Mouse (Mus musculus) liver, postnatal 0 days (tissue): Measurements from ENCODE around the gene Rps6ka5. TPM values are rescaled to one million over a fixed set of nuclear protein-coding genes. Genes with fewer than 3 reads are reported as not detected.

ENCODE experiments used
- ATAC-seq: fragments of 200-750 bp; cut with Nextera tagmentation; 2 replicates; pipeline ENCODE4 v1.8.0; 2017; ENCODE audit warnings: mild to moderate bottlenecking, moderate library complexity
- DNase-seq: peaks from one replicate; pipeline ENCODE4 v3.0.0-alpha.2; 2016
- H3K27ac ChIP-seq: fragments of 300-500 bp; sonication (generic); 2 replicates; pipeline ENCODE4 v1.5.1; 2014; ENCODE audit warnings: antibody characterized with exemption, moderate library complexity, mild to moderate bottlenecking, low read depth
- H3K27me3 ChIP-seq: fragments of 300-500 bp; sonication (generic); 2 replicates; pipeline ENCODE4 v1.6.1; 2014; ENCODE audit warnings: low read length, control low read depth, mixed read lengths; ENCODE audit not compliant: insufficient read depth
- H3K36me3 ChIP-seq: fragments of 300-500 bp; sonication (generic); replicated peaks from 2 replicates; pipeline ENCODE4 v1.6.1; 2014; ENCODE audit warnings: mild to moderate bottlenecking, control low read depth, low read length, moderate library complexity, mixed read lengths; ENCODE audit not compliant: insufficient read depth
- H3K4me1 ChIP-seq: fragments of 300-500 bp; sonication (generic); 2 replicates; pipeline ENCODE4 v1.6.1; 2014; ENCODE audit warnings: antibody characterized with exemption, mild to moderate bottlenecking, control low read depth; ENCODE audit not compliant: insufficient read depth
- H3K4me2 ChIP-seq: fragments of 300-500 bp; sonication (generic); 2 replicates; pipeline ENCODE4 v1.6.1; 2014; ENCODE audit warnings: low read depth, mild to moderate bottlenecking, low read length, moderate library complexity, mixed read lengths
- H3K4me3 ChIP-seq: fragments of 300-500 bp; sonication (generic); 2 replicates; pipeline ENCODE4 v1.5.1; 2014; ENCODE audit warnings: low read depth, low read length
- H3K9ac ChIP-seq: fragments of 300-500 bp; sonication (generic); replicated peaks from 2 replicates; pipeline ENCODE4 v1.6.1; 2014; ENCODE audit warnings: mild to moderate bottlenecking, moderate library complexity
- H3K9me3 ChIP-seq: fragments of 300-500 bp; sonication (generic); 2 replicates; pipeline ENCODE4 v1.6.1; 2016; ENCODE audit warnings: mild to moderate bottlenecking, control low read depth, low read length, mixed read lengths
- CTCF ChIP-seq: sonication (generic); IDR thresholded peaks from 2 replicates; pipeline ENCODE4 v1.5.1; 2016; ENCODE audit warnings: antibody characterized with exemption, low read depth
- EP300 ChIP-seq: IDR thresholded peaks from 2 replicates; pipeline ENCODE4 v1.6.1; 2016; ENCODE audit warnings: antibody characterized with exemption, low read depth, mild to moderate bottlenecking
- WGBS: fragments of 180-500 bp; shearing (Covaris S2); extraction: QIAGEN DNeasy Blood & Tissue Kit; methylation state at CpG from one replicate; pipeline ENCODE4 v1.1.7; 2014; ENCODE audit not compliant: insufficient replicate concordance; 5-methylcytosine and 5-hydroxymethylcytosine counted together
- polyA plus RNA-seq: library from polyadenylated mRNA; unstranded; fragments of >200 nt; fragmentation: Nextera tagmentation; extraction: Ambion mirVana; gene quantifications from 2 replicates; pipeline ENCODE4 v1.2.1, GENCODE M21; 2015

Gene Rps6ka5
- polyA plus RNA-seq, 1 experiment from 2014 or later, result 1.6 TPM

DNA sequence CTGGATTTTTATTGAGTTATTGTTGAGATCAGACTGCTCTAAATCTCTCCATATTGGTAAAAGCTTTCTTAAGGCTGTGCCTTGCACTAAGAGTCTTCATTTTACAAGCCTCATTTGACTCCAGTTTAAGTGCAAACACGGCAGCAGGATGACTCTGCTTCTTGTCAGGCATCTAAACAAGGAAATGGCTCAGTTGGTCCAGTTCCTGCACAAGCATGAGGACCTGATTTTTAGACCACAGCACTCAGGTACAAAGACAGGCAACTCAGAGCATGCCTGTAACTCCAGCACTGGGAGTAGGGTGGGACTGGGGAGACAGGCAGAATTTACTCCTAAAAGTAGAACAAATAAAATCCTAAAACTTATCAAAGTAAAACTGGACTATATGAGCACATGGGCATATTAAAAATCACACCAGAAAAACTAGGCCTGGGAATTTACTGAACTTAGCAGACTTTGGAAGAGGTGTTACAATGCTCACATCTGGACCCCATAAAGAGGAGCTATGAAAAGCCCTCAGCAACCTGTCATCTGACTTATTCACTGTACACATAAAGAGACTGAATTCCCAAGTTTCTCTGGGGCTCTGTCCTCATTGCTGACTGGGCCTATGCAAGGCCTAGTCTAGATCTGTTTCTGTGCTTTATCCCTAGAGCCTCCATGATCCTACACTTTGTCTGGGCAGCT, 99.6 kb downstream of the Rps6ka5 start:
- 15% methylated on average over 1 of the region's 1 CpGs for WGBS
- Histone ChIP-seq H3K27me3 (no peaks in the 10 kb centered on the region), H3K9me3 (no peaks in the 10 kb centered on the region), H3K9ac (no peak overlapping the region), H3K4me3 (no peak overlapping the region), H3K27ac (peak overlapping the region; percentile 62), H3K36me3 (no peaks in the 10 kb centered on the region), H3K4me2 (peak overlapping the region; percentile 41; the same call in 1 of the 2 replicates), H3K4me1 (0 out of 2 replicates have a peak, but pooled peaks cover 5% of the 10 kb centered on the region)
- ATAC-seq, result no peak
- no peak for DNase-seq
- TF ChIP-seq CTCF (no peak), EP300 (no peak)

DNA sequence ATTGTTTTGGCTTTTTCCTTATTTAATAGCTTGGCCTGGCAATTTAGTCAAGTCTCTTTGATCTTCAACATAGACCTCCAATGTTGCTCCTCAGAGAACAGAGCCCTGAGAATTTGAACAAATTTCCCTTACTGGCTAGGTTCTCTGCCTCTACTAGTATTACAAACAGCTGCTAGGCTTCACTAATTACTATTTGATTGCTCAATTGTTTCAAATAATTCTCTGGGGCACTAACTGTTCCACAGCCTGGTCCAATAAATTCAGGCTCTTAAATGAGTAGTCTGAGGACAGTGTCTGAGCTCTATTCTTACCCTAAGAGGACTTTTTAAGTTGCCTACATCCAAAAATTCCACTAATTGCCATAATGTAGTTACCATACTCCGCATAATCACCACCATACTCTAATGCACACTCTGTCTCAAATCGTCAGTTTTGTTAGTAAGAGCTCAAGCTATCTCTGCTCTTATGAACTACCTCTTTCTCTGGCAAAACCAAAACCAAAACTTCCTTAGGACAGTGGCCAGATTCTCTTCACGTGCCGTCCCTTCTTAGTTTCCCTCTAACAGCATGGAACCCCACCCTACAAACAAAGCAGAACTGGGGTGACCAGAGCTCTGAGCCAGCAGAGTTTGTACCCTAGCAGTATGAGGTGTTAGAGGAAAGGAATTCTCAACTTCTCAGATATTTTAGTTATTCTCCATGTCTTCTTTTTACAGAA, 100.4 kb downstream of the Rps6ka5 start:
- no peaks in the 10 kb centered on the region for H3K27me3 ChIP-seq
- ATAC-seq (no peak), DNase-seq (no peak)
- WGBS, result 44% methylated on average over 4 of the region's 4 CpGs
- H3K4me3 ChIP-seq, result no peak overlapping the region
- H3K36me3 ChIP-seq, result no peaks in the 10 kb centered on the region
- no peak for TF ChIP-seq CTCF
- 0 out of 2 replicates have a peak, but pooled peaks cover 5% of the 10 kb centered on the region for H3K4me1 ChIP-seq
- H3K4me2 ChIP-seq, result peak overlapping the region; percentile 41
- no peaks in the 10 kb centered on the region for H3K9me3 ChIP-seq
- H3K9ac ChIP-seq, result no peak overlapping the region
- peak overlapping the region; percentile 62 for H3K27ac ChIP-seq

DNA sequence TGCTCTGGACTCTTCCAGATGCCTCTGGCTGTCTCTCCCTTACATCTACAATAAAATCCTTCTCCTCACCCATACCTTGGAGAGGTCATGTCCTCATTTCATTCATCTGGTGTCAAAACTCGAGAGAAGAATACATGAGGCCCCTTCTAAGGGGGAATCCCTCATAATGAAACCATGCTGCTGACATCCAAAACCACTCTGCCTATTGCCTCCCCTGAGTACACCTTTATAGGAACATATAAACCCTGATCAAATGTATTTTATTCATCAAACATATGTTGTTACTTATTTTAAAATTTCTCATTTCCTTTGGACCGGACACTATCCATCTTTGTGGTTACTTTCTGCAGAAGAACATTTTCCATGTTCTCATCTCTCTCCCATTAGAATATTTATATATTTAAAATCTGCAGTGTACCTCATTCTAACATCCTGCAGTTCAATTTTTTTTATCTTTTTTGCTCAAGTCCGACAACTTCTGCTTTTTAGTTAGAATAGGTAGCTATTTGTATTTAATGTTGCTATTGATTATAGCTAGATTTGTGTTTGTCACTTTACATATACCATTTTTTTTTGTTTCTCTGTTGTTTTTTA, 101.8 kb downstream of the Rps6ka5 start:
- no peak for ATAC-seq
- H3K36me3 ChIP-seq, result no peaks in the 10 kb centered on the region
- H3K4me3 ChIP-seq, result no peak overlapping the region
- no peak overlapping the region for H3K9ac ChIP-seq
- H3K27ac ChIP-seq, result no peak overlapping the region
- 59% methylated on average over 3 of the region's 3 CpGs for WGBS
- no peak for DNase-seq
- TF ChIP-seq CTCF (no peak), EP300 (no peak)
- H3K27me3 ChIP-seq, result no peaks in the 10 kb centered on the region
- 0 out of 2 replicates have a peak, but pooled peaks cover 5% of the 10 kb centered on the region for H3K4me1 ChIP-seq
- H3K9me3 ChIP-seq, result no peaks in the 10 kb centered on the region
- H3K4me2 ChIP-seq, result no peak overlapping the region

DNA sequence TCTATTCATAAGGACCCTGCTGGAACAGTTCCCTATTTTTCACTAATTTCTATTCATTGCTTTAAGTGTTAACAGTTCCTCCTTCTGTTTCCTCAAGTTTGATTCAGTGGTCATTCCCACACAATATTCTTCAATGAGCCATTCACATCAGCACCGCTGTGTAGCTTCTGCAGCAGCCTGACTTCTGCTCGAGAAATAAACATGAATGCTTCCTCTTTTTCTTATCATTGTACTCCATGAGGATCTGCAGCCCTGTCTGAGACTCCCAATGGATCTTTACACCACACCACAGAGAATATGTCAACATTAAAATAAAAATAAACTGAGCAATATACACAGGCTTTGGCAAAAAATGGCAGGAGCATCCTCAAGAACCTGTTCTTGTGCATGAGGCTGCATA, 111.5 kb downstream of the Rps6ka5 start:
- Histone ChIP-seq H3K27me3 (no peaks in the 10 kb centered on the region), H3K36me3 (no peaks in the 10 kb centered on the region), H3K9me3 (no peaks in the 10 kb centered on the region), H3K4me1 (no peaks in the 10 kb centered on the region), H3K4me2 (no peak overlapping the region), H3K9ac (no peak overlapping the region), H3K4me3 (no peak overlapping the region), H3K27ac (no peak overlapping the region)
- 30% methylated on average over 2 of the region's 2 CpGs for WGBS
- TF ChIP-seq EP300 (no peak), CTCF (no peak)
- ATAC-seq (no peak), DNase-seq (no peak)

DNA sequence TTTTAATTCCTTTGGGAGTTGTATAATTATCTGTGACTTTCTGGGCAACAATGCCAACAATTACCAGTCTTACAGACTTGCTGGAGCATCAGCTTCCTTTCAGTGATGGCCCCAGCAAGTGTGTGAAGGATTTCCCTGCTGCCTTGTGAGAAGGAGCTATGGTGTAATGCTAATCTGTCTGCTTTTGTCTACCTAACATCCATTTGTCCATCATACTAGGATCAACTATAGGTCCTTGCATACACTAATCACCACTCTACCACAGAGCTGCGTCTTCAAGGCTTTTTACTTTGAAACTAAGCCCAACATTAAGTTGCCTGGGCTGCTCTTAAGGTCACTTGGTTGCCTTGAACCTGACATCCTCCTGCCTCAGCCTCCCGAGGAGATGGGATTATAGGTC, 112.9 kb downstream of the Rps6ka5 start:
- H3K36me3 ChIP-seq, result no peaks in the 10 kb centered on the region
- H3K4me2 ChIP-seq, result no peak overlapping the region
- H3K27ac ChIP-seq, result no peak overlapping the region
- H3K9ac ChIP-seq, result no peak overlapping the region
- no peak overlapping the region for H3K4me3 ChIP-seq
- WGBS, result 85% methylated on average over 2 of the region's 2 CpGs
- no peak for ATAC-seq
- no peaks in the 10 kb centered on the region for H3K4me1 ChIP-seq
- no peaks in the 10 kb centered on the region for H3K9me3 ChIP-seq
- DNase-seq, result no peak
- TF ChIP-seq EP300 (no peak), CTCF (no peak)
- no peaks in the 10 kb centered on the region for H3K27me3 ChIP-seq

DNA sequence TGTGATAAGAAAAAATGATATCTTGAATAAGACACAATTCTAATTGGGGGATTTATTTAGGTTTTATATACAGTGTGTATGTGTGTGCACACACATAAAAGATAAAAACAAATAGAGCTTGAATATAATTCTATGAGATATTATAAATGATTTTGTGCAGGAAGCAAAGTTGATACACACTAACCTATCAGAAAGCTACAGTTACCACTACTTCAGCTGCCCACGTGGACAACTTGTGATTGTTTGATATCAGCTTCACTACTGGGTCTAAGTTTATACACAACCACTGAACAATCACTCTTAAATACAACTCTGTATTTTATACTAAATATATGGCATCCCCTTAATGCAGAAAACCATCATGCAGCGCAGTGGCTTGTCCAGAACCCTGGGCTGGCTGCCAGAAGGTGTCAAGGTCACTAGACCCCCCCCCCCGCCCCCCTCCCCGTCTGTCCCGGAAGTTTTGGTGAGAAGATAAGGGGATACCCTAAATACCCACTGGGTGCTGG, 113.5 kb downstream of the Rps6ka5 start:
- DNase-seq (no peak), ATAC-seq (no peak)
- no peak overlapping the region for H3K9ac ChIP-seq
- H3K27ac ChIP-seq, result no peak overlapping the region
- no peak overlapping the region for H3K4me3 ChIP-seq
- H3K27me3 ChIP-seq, result no peaks in the 10 kb centered on the region
- no peak for TF ChIP-seq EP300
- TF ChIP-seq CTCF, result no peak
- H3K36me3 ChIP-seq, result no peaks in the 10 kb centered on the region
- no peak overlapping the region for H3K4me2 ChIP-seq
- no peaks in the 10 kb centered on the region for H3K9me3 ChIP-seq
- 40% methylated on average over 5 of the region's 5 CpGs for WGBS
- no peaks in the 10 kb centered on the region for H3K4me1 ChIP-seq
